Mouse (Mus musculus) MEL (cell line): Measurements from ENCODE around the gene Ndufaf8. TPM values are rescaled to one million over a fixed set of nuclear protein-coding genes. Genes with fewer than 3 reads are reported as not detected.

Experiments used
- DNase-seq: peaks from one replicate; pipeline ENCODE4 v3.0.0; 2011; ENCODE audit warnings: low read depth, low spot score
- H3K27ac ChIP-seq: 2 replicates; pipeline ENCODE4 v1.5.1; 2012; ENCODE audit warnings: low read depth, mild to moderate bottlenecking, control low read depth, low read length, moderate library complexity; ENCODE audit not compliant: control insufficient read depth
- H3K27me3 ChIP-seq, 2 experiments: fragments of 150-350 bp in 1 of 2; sonication (generic) in 1 of 2; 2 replicates each; pipeline ENCODE4 v1.6.1; 2012; ENCODE audit warnings: low read length in 2 of 2, mild to moderate bottlenecking in 2 of 2, improper control_type of control experiment in 1 of 2, moderate library complexity in 1 of 2; ENCODE audit not compliant: insufficient read depth in 2 of 2, control insufficient read depth in 1 of 2
- H3K36me3 ChIP-seq, 2 experiments: 2 replicates each; pipeline ENCODE4 v1.6.1; 2012 to 2014; ENCODE audit warnings: low read length in 2 of 2, improper control_type of control experiment in 1 of 2, inconsistent platforms in 1 of 2, mild to moderate bottlenecking in 1 of 2; ENCODE audit not compliant: insufficient read depth in 2 of 2, control insufficient read depth in 1 of 2
- H3K4me1 ChIP-seq, 2 experiments: fragments of 150-350 bp in 1 of 2; sonication (generic) in 1 of 2; 2 replicates each; pipeline ENCODE4 v1.6.1; 2012; ENCODE audit warnings: low read length in 2 of 2, improper control_type of control experiment in 1 of 2, mild to moderate bottlenecking in 1 of 2; ENCODE audit not compliant: insufficient read depth in 2 of 2, control insufficient read depth in 1 of 2
- H3K4me3 ChIP-seq, 2 experiments: fragments of 150-350 bp in 1 of 2; sonication (generic) in 1 of 2; 2 replicates each; pipeline ENCODE4 v1.5.1; 2012; ENCODE audit warnings: low read depth in 2 of 2, low read length in 2 of 2, mild to moderate bottlenecking in 2 of 2, moderate library complexity in 2 of 2, control low read depth in 1 of 2, improper control_type of control experiment in 1 of 2; ENCODE audit not compliant: control insufficient read depth in 1 of 2, insufficient read depth in 1 of 2
- H3K79me2 ChIP-seq: 2 replicates; pipeline ENCODE4 v1.6.1; 2012; ENCODE audit warnings: mild to moderate bottlenecking, low read length, moderate library complexity; ENCODE audit not compliant: control insufficient read depth, poor library complexity, insufficient read depth
- H3K9ac ChIP-seq: 2 replicates; pipeline ENCODE4 v1.6.1; 2012; ENCODE audit warnings: low read depth, mild to moderate bottlenecking, control low read depth, low read length, moderate library complexity; ENCODE audit not compliant: control insufficient read depth, poor library complexity, severe bottlenecking
- H3K9me3 ChIP-seq: fragments of 150-350 bp; sonication (generic); replicated peaks from 2 replicates; pipeline ENCODE4 v1.6.1; 2012; ENCODE audit warnings: mild to moderate bottlenecking, low read length, improper control_type of control experiment, moderate library complexity; ENCODE audit not compliant: insufficient read depth
- BHLHE40 ChIP-seq: IDR thresholded peaks from 2 replicates; pipeline ENCODE4 v1.6.1; 2012; ENCODE audit warnings: low read depth, mild to moderate bottlenecking, inconsistent platforms, low read length, improper control_type of control experiment, borderline replicate concordance
- CHD1 ChIP-seq: IDR thresholded peaks from 2 replicates; pipeline ENCODE4 v1.6.1; 2012; ENCODE audit warnings: low read depth, mild to moderate bottlenecking, inconsistent platforms, low read length, improper control_type of control experiment
- ELF1 ChIP-seq: IDR thresholded peaks from 2 replicates; pipeline ENCODE4 v1.6.1; 2014; ENCODE audit warnings: low read depth, mild to moderate bottlenecking, inconsistent platforms, low read length, improper control_type of control experiment, moderate library complexity
- ETS1 ChIP-seq: IDR thresholded peaks from 2 replicates; pipeline ENCODE4 v1.6.1; 2012; ENCODE audit warnings: low read depth, mild to moderate bottlenecking, inconsistent platforms, low read length, improper control_type of control experiment, moderate library complexity
- GABPA ChIP-seq: IDR thresholded peaks from 2 replicates; pipeline ENCODE4 v1.6.1; 2012; ENCODE audit warnings: low read depth, mild to moderate bottlenecking, inconsistent platforms, low read length, improper control_type of control experiment, moderate library complexity
- JUND ChIP-seq: IDR thresholded peaks from 2 replicates; pipeline ENCODE4 v1.6.1; 2011; ENCODE audit warnings: low read depth, mild to moderate bottlenecking, improper control_type of control experiment, low read length
- KAT2A ChIP-seq: conservative IDR thresholded peaks from 2 replicates; pipeline ENCODE4 v1.6.1; 2012; ENCODE audit warnings: low read depth, low read length, improper control_type of control experiment, inconsistent platforms
- MAFK ChIP-seq: IDR thresholded peaks from 2 replicates; pipeline ENCODE4 v1.6.1; 2011; ENCODE audit warnings: low read depth, mild to moderate bottlenecking, low read length, improper control_type of control experiment, borderline replicate concordance
- MAZ ChIP-seq: IDR thresholded peaks from 2 replicates; pipeline ENCODE4 v1.6.1; 2012; ENCODE audit warnings: low read depth, mild to moderate bottlenecking, inconsistent platforms, low read length, improper control_type of control experiment
- MXI1 ChIP-seq: IDR thresholded peaks from 2 replicates; pipeline ENCODE4 v1.6.1; 2011; ENCODE audit warnings: mild to moderate bottlenecking, low read depth, low read length, improper control_type of control experiment
- MYB ChIP-seq: IDR thresholded peaks from 2 replicates; pipeline ENCODE4 v1.6.1; 2011; ENCODE audit warnings: mild to moderate bottlenecking, low read depth, low read length, improper control_type of control experiment
- NELFE ChIP-seq: IDR thresholded peaks from 2 replicates; pipeline ENCODE4 v1.6.1; 2011; ENCODE audit warnings: low read depth, low read length, improper control_type of control experiment
- POLR2A ChIP-seq, 2 experiments: IDR thresholded peaks; 2 replicates each; pipeline ENCODE4 v1.6.1; 2011 to 2012; ENCODE audit warnings: low read length in 2 of 2, mild to moderate bottlenecking in 2 of 2, control low read depth in 1 of 2, improper control_type of control experiment in 1 of 2, low read depth in 1 of 2, moderate library complexity in 1 of 2; ENCODE audit not compliant: control insufficient read depth in 1 of 2, insufficient read depth in 1 of 2, poor library complexity in 1 of 2
- POLR2AphosphoS2 ChIP-seq: IDR thresholded peaks from 2 replicates; pipeline ENCODE4 v1.6.1; 2011; ENCODE audit warnings: low read length, improper control_type of control experiment
- POLR2AphosphoS5 ChIP-seq: IDR thresholded peaks from 2 replicates; pipeline ENCODE4 v1.6.1; 2012; ENCODE audit warnings: low read depth, borderline replicate concordance, mild to moderate bottlenecking, inconsistent platforms, low read length, moderate library complexity, mixed read lengths
- RAD21 ChIP-seq: IDR thresholded peaks from 2 replicates; pipeline ENCODE4 v1.6.1; 2011; ENCODE audit warnings: mild to moderate bottlenecking, low read depth, low read length, improper control_type of control experiment
- RCOR1 ChIP-seq: IDR thresholded peaks from 2 replicates; pipeline ENCODE4 v1.6.1; 2012; ENCODE audit warnings: low read depth, mild to moderate bottlenecking, inconsistent platforms, low read length, improper control_type of control experiment
- SIN3A ChIP-seq: IDR thresholded peaks from 2 replicates; pipeline ENCODE4 v1.6.1; 2012; ENCODE audit warnings: low read length, improper control_type of control experiment, inconsistent platforms
- TAL1 ChIP-seq: IDR thresholded peaks from 2 replicates; pipeline ENCODE4 v1.6.1; 2012; ENCODE audit warnings: mild to moderate bottlenecking, inconsistent platforms, low read length, moderate library complexity, mixed read lengths
- TBP ChIP-seq: IDR thresholded peaks from 2 replicates; pipeline ENCODE4 v1.8.0; 2011; ENCODE audit warnings: low read depth, low read length, improper control_type of control experiment
- TCF12 ChIP-seq: IDR thresholded peaks from 2 replicates; pipeline ENCODE4 v1.6.1; 2014; ENCODE audit warnings: low read depth, mild to moderate bottlenecking, inconsistent platforms, low read length, improper control_type of control experiment, moderate library complexity
- UBTF ChIP-seq: IDR thresholded peaks from 2 replicates; pipeline ENCODE4 v1.6.1; 2012; ENCODE audit warnings: low read depth, mild to moderate bottlenecking, inconsistent platforms, low read length, improper control_type of control experiment, moderate library complexity, borderline replicate concordance; ENCODE audit not compliant: insufficient read depth
- USF2 ChIP-seq, 2 experiments: IDR thresholded peaks; 2 replicates each; pipeline ENCODE4 v1.6.1; 2011 to 2012; ENCODE audit warnings: improper control_type of control experiment in 2 of 2, low read length in 2 of 2, borderline replicate concordance in 1 of 2, inconsistent platforms in 1 of 2, low read depth in 1 of 2, mild to moderate bottlenecking in 1 of 2; ENCODE audit not compliant: insufficient read depth in 1 of 2
- ZC3H11A ChIP-seq: IDR thresholded peaks from 2 replicates; pipeline ENCODE4 v1.6.1; 2012; ENCODE audit warnings: low read depth, mild to moderate bottlenecking, inconsistent platforms, low read length, improper control_type of control experiment
- ZKSCAN1 ChIP-seq: IDR thresholded peaks from 2 replicates; pipeline ENCODE4 v1.6.1; 2012; ENCODE audit warnings: low read depth, mild to moderate bottlenecking, inconsistent platforms, low read length, improper control_type of control experiment, moderate library complexity
- ZMIZ1 ChIP-seq: IDR thresholded peaks from 2 replicates; pipeline ENCODE4 v1.6.1; 2012; ENCODE audit warnings: low read depth, mild to moderate bottlenecking, inconsistent platforms, low read length, improper control_type of control experiment, moderate library complexity
- ZNF384 ChIP-seq: IDR thresholded peaks from 2 replicates; pipeline ENCODE4 v1.6.1; 2012; ENCODE audit warnings: low read depth, mild to moderate bottlenecking, inconsistent platforms, low read length, improper control_type of control experiment
- polyA plus RNA-seq, 2 experiments: library from polyadenylated mRNA; stranded (reverse) in 1 of 2; unstranded in 1 of 2; fragments of >175 nt in 1 of 2; fragments of >200 nt in 1 of 2; gene quantifications; 2 replicates each; pipeline versions ENCODE4 v1.2.1 to v1.2.4; 2012; ENCODE audit warnings: low replicate concordance in 2 of 2, low read depth in 1 of 2; ENCODE audit not compliant: insufficient read length in 2 of 2, insufficient read depth in 1 of 2, missing spikeins in 1 of 2
- total RNA-seq: library from RNA; depleted of rRNA; stranded (reverse); fragments of 300-350 nt; gene quantifications from 2 replicates; pipeline ENCODE4 v1.2.3, GENCODE M21; 2012

Gene Ndufaf8
- total and polyA plus RNA-seq, 3 experiments = 77.6 to 120 TPM; not detected in 1

- Histone ChIP-seq H3K27me3 (peaks cover 2% of the 10 kb centered on the region in 2 experiments; a peak in 3 of 4 replicates), H3K9me3 (no peaks in the 10 kb centered on the region), H3K36me3 (no peaks in the 10 kb centered on the region), H3K4me1 (no peaks in the 10 kb centered on the region), H3K27ac (no peak overlapping the region), H3K79me2 (no peaks in the 10 kb centered on the region), H3K9ac (no peak overlapping the region), H3K4me3 (no peak overlapping the region)
- no peak for DNase-seq
- TF ChIP-seq ZKSCAN1 = no peak
- no peak for TF ChIP-seq KAT2A
- TF ChIP-seq ZMIZ1 = no peak
- no peak for TF ChIP-seq POLR2A (IDR thresholded peaks at IDR 0.05; ENCODE audit: control insufficient read depth in 1 of 2, insufficient read depth in 1 of 2, low read depth in 1 of 2, low read length in 2 of 2, poor library complexity in 1 of 2)
- TF ChIP-seq USF2 (IDR thresholded peaks at IDR 0.05; ENCODE audit: borderline replicate concordance in 1 of 2, insufficient read depth in 1 of 2, low read depth in 1 of 2, low read length in 2 of 2) = no peak
- no peak for TF ChIP-seq ZNF384
- TF ChIP-seq RCOR1 = no peak
- no peak for TF ChIP-seq JUND
- no peak for TF ChIP-seq CHD1
- no peak for TF ChIP-seq RAD21
- TF ChIP-seq ETS1 = no peak
- no peak for TF ChIP-seq TAL1
- TF ChIP-seq TBP = no peak
- TF ChIP-seq GABPA = no peak
Observed at GRCm38 (mm10) chr11:120052274-120052673, 46.5 kb upstream of the Ndufaf8 start.

- Histone ChIP-seq H3K4me3 (no peak overlapping the region), H3K36me3 (no peaks in the 10 kb centered on the region), H3K4me1 (no peaks in the 10 kb centered on the region), H3K27ac (no peak overlapping the region), H3K27me3 (peaks cover 2% of the 10 kb centered on the region in 2 experiments; a peak in 3 of 4 replicates), H3K9ac (no peak overlapping the region), H3K9me3 (no peaks in the 10 kb centered on the region), H3K79me2 (no peaks in the 10 kb centered on the region)
- no peak for DNase-seq
- TF ChIP-seq CHD1 = no peak
- TF ChIP-seq ELF1 = no peak
- no peak for TF ChIP-seq MYB
- TF ChIP-seq NELFE = no peak
- TF ChIP-seq MAFK = no peak
- TF ChIP-seq SIN3A = no peak
- no peak for TF ChIP-seq ETS1
- TF ChIP-seq TCF12 = no peak
- no peak for TF ChIP-seq POLR2A (IDR thresholded peaks at IDR 0.05; ENCODE audit: control insufficient read depth in 1 of 2, insufficient read depth in 1 of 2, low read depth in 1 of 2, low read length in 2 of 2, poor library complexity in 1 of 2)
- no peak for TF ChIP-seq USF2 (IDR thresholded peaks at IDR 0.05; ENCODE audit: borderline replicate concordance in 1 of 2, insufficient read depth in 1 of 2, low read depth in 1 of 2, low read length in 2 of 2)
- no peak for TF ChIP-seq BHLHE40
- no peak for TF ChIP-seq ZMIZ1
- TF ChIP-seq MXI1 = no peak
- no peak for TF ChIP-seq UBTF
- TF ChIP-seq POLR2AphosphoS2 = no peak
- no peak for TF ChIP-seq POLR2AphosphoS5
- no peak for TF ChIP-seq MAZ
- TF ChIP-seq ZC3H11A = no peak
- no peak for TF ChIP-seq RCOR1
Observed at GRCm38 (mm10) chr11:120053846-120054245, 44.9 kb upstream of the Ndufaf8 start.
